Mouse (Mus musculus) lung, adult 2 months (tissue): ENCODE data around the gene Pde8b.

Experiments
- CTCF ChIP-seq: fragments of 200-500 bp; IDR thresholded peaks from 2 replicates; pipeline ENCODE4 v1.5.1; 2011; ENCODE audit warnings: mild to moderate bottlenecking, low read length, control low read depth; ENCODE audit not compliant: insufficient read depth
- POLR2A ChIP-seq: fragments of 200-500 bp; IDR thresholded peaks from 2 replicates; pipeline ENCODE4 v1.6.1; 2011; ENCODE audit warnings: low read depth, mild to moderate bottlenecking, control low read depth, low read length, borderline replicate concordance; ENCODE audit errors: extremely low read depth

DNA sequence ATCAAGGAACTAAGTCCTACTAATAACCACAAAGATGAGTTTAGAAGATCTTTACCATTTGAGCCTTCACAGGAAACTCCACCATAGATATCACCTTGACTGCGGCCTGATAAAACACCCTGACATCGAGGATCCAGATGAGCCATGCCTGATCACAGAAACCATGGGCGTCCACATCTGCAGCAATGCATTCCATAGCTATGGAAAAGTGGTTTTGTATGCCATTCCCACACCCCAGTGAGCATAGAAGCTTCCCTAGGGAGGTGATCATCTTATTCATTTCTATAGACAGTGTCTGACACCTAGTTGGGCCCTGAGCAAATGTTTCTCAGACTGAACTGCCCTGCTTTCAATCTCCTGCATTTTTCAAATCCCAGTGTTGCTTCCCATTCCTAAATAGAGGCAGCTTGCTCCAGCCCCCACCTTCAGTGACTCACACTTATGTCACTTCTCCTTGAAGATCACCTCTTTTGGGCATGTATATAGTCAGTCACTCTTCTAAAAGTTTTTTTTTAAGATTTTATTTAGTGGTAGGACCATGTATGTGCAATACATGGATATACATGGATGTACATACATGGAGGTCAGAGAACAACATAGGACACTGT lies 47.9 kb downstream of the Pde8b start:
- TF ChIP-seq CTCF (no peak), POLR2A (no peak)
